Mouse (Mus musculus) leukemia stem cell, adult 10-12 weeks (primary cell): ENCODE results near the gene Slc36a2. TPM values are rescaled to one million over a fixed set of nuclear protein-coding genes. Genes with fewer than 3 reads are reported as not detected.

Source experiments
- polyA plus RNA-seq: library from polyadenylated mRNA; stranded (reverse); fragments of >175 nt; gene quantifications from 2 replicates; pipeline ENCODE4 v1.2.3, GENCODE M21; 2012; ENCODE audit warnings: low replicate concordance

Slc36a2 gene
- polyA plus RNA-seq = 0.41 TPM in 1 of 2 replicates, not detected in the other

DNA sequence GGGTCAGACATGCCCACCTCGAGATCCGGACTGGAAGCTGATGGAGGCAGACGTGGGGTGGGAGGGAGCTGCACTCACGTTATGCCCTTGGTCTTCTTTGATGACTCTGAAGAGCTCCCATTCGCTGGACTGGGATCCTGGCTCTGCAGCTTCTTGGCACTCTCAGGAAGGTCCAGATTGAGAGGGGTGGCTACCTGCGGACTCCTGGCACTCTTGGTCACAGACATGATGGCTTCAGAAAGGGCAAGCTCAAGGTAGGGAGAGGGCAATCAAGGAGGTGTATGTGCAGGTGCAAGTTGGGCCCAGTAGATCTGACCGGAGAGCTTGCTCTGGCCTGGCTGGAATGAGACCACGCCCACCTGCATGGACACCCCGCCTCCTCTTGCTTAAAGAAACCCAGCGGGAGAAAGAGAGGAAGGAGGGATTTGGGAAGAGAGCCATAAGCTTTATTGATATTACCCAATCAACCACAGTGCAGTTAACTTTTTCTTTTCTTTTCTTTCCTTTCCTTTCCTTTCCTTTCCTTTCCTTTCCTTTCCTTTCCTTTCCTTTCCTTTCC, at the start of gene Slc36a2:
Gene Slc36a2, minus strand, starts transcription at position 345 of the 559 bp plus-strand sequence.

DNA sequence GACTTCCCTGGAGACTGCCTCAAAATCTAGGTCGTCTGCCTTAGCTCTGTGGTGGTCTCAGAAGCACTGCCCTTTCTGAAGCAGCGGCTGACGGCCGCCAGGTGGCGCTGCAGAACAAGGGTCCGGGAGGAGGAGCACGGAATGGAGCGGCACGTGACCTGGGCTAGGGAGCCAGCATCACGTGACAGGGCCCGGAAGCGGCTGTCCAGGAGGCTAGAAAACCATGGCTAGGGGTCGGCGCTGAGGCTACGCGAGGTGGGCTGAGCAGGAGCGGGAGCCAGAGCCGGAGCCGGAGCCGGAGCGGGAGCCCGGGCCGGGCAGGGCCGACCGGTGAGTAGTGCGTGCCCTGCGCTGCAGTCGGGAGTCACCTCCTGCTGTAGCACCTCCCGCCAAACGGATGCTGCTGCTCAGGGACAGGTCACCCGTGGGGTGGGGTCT, 19.3 kb upstream of the Slc36a2 start, which contains the start of gene Slc36a1:
Gene Slc36a1, plus strand, starts transcription at position 192 of the 438 bp plus-strand sequence.

DNA sequence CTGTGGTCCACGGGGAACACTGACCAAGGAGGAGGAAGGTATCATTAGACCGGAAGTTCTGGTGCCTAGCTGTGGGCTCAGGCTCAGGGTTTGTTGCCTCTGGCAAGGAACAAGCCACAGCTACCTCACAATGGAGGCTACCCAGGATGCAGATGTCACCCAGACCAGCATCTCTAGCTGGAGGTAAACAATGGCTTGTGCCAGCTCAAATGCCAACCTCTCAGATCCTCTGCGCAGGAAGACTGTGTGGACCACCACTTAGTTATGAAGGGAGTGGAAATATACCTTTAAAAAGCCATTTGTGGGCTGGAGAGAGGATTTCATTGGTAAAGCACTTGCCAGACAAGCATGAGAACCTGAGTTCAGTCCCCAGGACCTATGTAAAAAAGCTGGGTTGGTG, 33.3 kb downstream of the Slc36a2 start, which contains the start of gene Slc36a3:
Gene Slc36a3, minus strand, starts transcription at position 101 of the 400 bp plus-strand sequence.

Other genes starting within 250 kb of the Slc36a2 start
- gene Tnip1, start 222.2 kb downstream of the Slc36a2 start, polyA plus RNA-seq = 29.3 and 35.8 TPM in 2 replicates
- 5.6 and 17.0 TPM in 2 replicates for gene Anxa6, start 151.6 kb downstream of the Slc36a2 start, polyA plus RNA-seq
- gene Ccdc69, start 106.9 kb downstream of the Slc36a2 start, polyA plus RNA-seq = 1.4 TPM in 2 replicates
- gene Gm2a, start 87.0 kb downstream of the Slc36a2 start, polyA plus RNA-seq = 4.3 and 27.8 TPM in 2 replicates
- gene Slc36a3, start 33.4 kb downstream of the Slc36a2 start, polyA plus RNA-seq = not detected in 2 replicates
- 5.8 and 19.8 TPM in 2 replicates for gene Slc36a1, start 19.3 kb upstream of the Slc36a2 start, polyA plus RNA-seq
- not detected in 2 replicates for gene Fat2, start 151.5 kb upstream of the Slc36a2 start, polyA plus RNA-seq
- 13.7 and 37.9 TPM in 2 replicates for gene Sparc, start 238.1 kb upstream of the Slc36a2 start, polyA plus RNA-seq